Mouse (Mus musculus): ENCODE measurements at regions not wholly inside any gene's neighbourhood (a gene's known extent, or its start where the extent isn't known, plus 50 kb on each side); places are given as distances from the start of the nearest gene placed in this dataset.

GRCm38 (mm10) chr19:26339120-26339519 lies 265.7 kb upstream of the Smarca2 start:
- no peak overlapping the region for H3K27ac ChIP-seq (ENCODE audit: low read depth, low read length)
- H3K4me1 ChIP-seq (replicated peaks; ENCODE audit: control insufficient read depth, insufficient read depth, low read length): no peaks in the 10 kb centered on the region
- no peak overlapping the region for H3K4me3 ChIP-seq (ENCODE audit: low read depth, low read length)
- no peak overlapping the region for H3K4me2 ChIP-seq (ENCODE audit: low read depth, low read length, severe bottlenecking)
- 77% methylated on average over 4 of the region's 4 CpGs for WGBS
- no peaks in the 10 kb centered on the region for H3K9me3 ChIP-seq (ENCODE audit: control insufficient read depth, low read length)
- no peaks in the 10 kb centered on the region for H3K36me3 ChIP-seq (ENCODE audit: control insufficient read depth, insufficient read depth, low read length)
- no peak for DNase-seq (ENCODE audit: low spot score)
- H3K9ac ChIP-seq (ENCODE audit: low read length): no peak overlapping the region
- no peak for ATAC-seq (replicated peaks; ENCODE audit: low FRiP score)
- no peaks in the 10 kb centered on the region for H3K27me3 ChIP-seq (ENCODE audit: control insufficient read depth, insufficient read depth, low read length)

GRCm38 (mm10) chr19:26340155-26340554 lies 264.7 kb upstream of the Smarca2 start:
- Histone ChIP-seq H3K36me3 (ENCODE audit: control insufficient read depth, insufficient read depth, low read length) (no peaks in the 10 kb centered on the region), H3K4me2 (ENCODE audit: low read depth, low read length, severe bottlenecking) (no peak overlapping the region), H3K27me3 (ENCODE audit: control insufficient read depth, insufficient read depth, low read length) (no peaks in the 10 kb centered on the region), H3K27ac (ENCODE audit: low read depth, low read length) (no peak overlapping the region), H3K4me3 (ENCODE audit: low read depth, low read length) (no peak overlapping the region), H3K4me1 (replicated peaks; ENCODE audit: control insufficient read depth, insufficient read depth, low read length) (no peaks in the 10 kb centered on the region), H3K9me3 (ENCODE audit: control insufficient read depth, low read length) (no peaks in the 10 kb centered on the region), H3K9ac (ENCODE audit: low read length) (no peak overlapping the region)
- no peak for DNase-seq (ENCODE audit: low spot score)
- 39% methylated on average over 3 of the region's 3 CpGs for WGBS
- ATAC-seq (replicated peaks; ENCODE audit: low FRiP score): no peak

- no peak overlapping the region for H3K9ac ChIP-seq (ENCODE audit: low read length)
- H3K4me1 ChIP-seq (replicated peaks; ENCODE audit: control insufficient read depth, insufficient read depth, low read length): no peaks in the 10 kb centered on the region
- H3K4me3 ChIP-seq (ENCODE audit: low read depth, low read length): no peak overlapping the region
- no peak overlapping the region for H3K4me2 ChIP-seq (ENCODE audit: low read depth, low read length, severe bottlenecking)
- H3K27me3 ChIP-seq (ENCODE audit: control insufficient read depth, insufficient read depth, low read length): no peaks in the 10 kb centered on the region
- H3K27ac ChIP-seq (ENCODE audit: low read depth, low read length): no peak overlapping the region
- WGBS: 90% methylated on average over 7 of the region's 7 CpGs
- no peaks in the 10 kb centered on the region for H3K9me3 ChIP-seq (ENCODE audit: control insufficient read depth, low read length)
- no peak for DNase-seq (ENCODE audit: low spot score)
- H3K36me3 ChIP-seq (ENCODE audit: control insufficient read depth, insufficient read depth, low read length): no peaks in the 10 kb centered on the region
- no peak for ATAC-seq (replicated peaks; ENCODE audit: low FRiP score)
Measured at GRCm38 (mm10) chr19:26355054-26355453, 249.8 kb upstream of the Smarca2 start.

- Histone ChIP-seq H3K9me3 (ENCODE audit: control insufficient read depth, low read length) (no peaks in the 10 kb centered on the region), H3K4me2 (ENCODE audit: low read depth, low read length, severe bottlenecking) (no peak overlapping the region), H3K27me3 (ENCODE audit: control insufficient read depth, insufficient read depth, low read length) (no peaks in the 10 kb centered on the region), H3K9ac (ENCODE audit: low read length) (no peak overlapping the region), H3K27ac (ENCODE audit: low read depth, low read length) (no peak overlapping the region), H3K4me1 (replicated peaks; ENCODE audit: control insufficient read depth, insufficient read depth, low read length) (no peaks in the 10 kb centered on the region), H3K36me3 (ENCODE audit: control insufficient read depth, insufficient read depth, low read length) (no peaks in the 10 kb centered on the region), H3K4me3 (ENCODE audit: low read depth, low read length) (no peak overlapping the region)
- DNase-seq (ENCODE audit: low spot score): no peak
- ATAC-seq (replicated peaks; ENCODE audit: low FRiP score): no peak
- 93% methylated on average over 4 of the region's 4 CpGs for WGBS
Measured at GRCm38 (mm10) chr19:26383961-26384381, 220.9 kb upstream of the Smarca2 start.

GRCm38 (mm10) chr19:26386075-26386474 lies 218.8 kb upstream of the Smarca2 start:
- Histone ChIP-seq H3K27me3 (ENCODE audit: control insufficient read depth, insufficient read depth, low read length) (no peaks in the 10 kb centered on the region), H3K27ac (ENCODE audit: low read depth, low read length) (no peak overlapping the region), H3K4me2 (ENCODE audit: low read depth, low read length, severe bottlenecking) (no peak overlapping the region), H3K9ac (ENCODE audit: low read length) (no peak overlapping the region), H3K4me1 (replicated peaks; ENCODE audit: control insufficient read depth, insufficient read depth, low read length) (no peaks in the 10 kb centered on the region), H3K9me3 (ENCODE audit: control insufficient read depth, low read length) (no peaks in the 10 kb centered on the region), H3K36me3 (ENCODE audit: control insufficient read depth, insufficient read depth, low read length) (no peaks in the 10 kb centered on the region), H3K4me3 (ENCODE audit: low read depth, low read length) (no peak overlapping the region)
- no peak for ATAC-seq (replicated peaks; ENCODE audit: low FRiP score)
- DNase-seq (ENCODE audit: low spot score): no peak

- 84% methylated on average over 2 of the region's 2 CpGs for WGBS
- Histone ChIP-seq H3K4me1 (replicated peaks; ENCODE audit: control insufficient read depth, insufficient read depth, low read length) (no peaks in the 10 kb centered on the region), H3K36me3 (ENCODE audit: control insufficient read depth, insufficient read depth, low read length) (no peaks in the 10 kb centered on the region), H3K9ac (ENCODE audit: low read length) (no peak overlapping the region), H3K27me3 (ENCODE audit: control insufficient read depth, insufficient read depth, low read length) (no peaks in the 10 kb centered on the region), H3K27ac (ENCODE audit: low read depth, low read length) (no peak overlapping the region), H3K4me3 (ENCODE audit: low read depth, low read length) (no peak overlapping the region), H3K4me2 (ENCODE audit: low read depth, low read length, severe bottlenecking) (no peak overlapping the region), H3K9me3 (ENCODE audit: control insufficient read depth, low read length) (no peaks in the 10 kb centered on the region)
- ATAC-seq (replicated peaks; ENCODE audit: low FRiP score) (no peak), DNase-seq (ENCODE audit: low spot score) (no peak)
Measured at GRCm38 (mm10) chr19:26412684-26413083, 192.2 kb upstream of the Smarca2 start.

GRCm38 (mm10) chr19:26414476-26415024 lies 190.3 kb upstream of the Smarca2 start:
- Histone ChIP-seq H3K27me3 (ENCODE audit: control insufficient read depth, insufficient read depth, low read length) (no peaks in the 10 kb centered on the region), H3K27ac (ENCODE audit: low read depth, low read length) (no peak overlapping the region), H3K4me3 (ENCODE audit: low read depth, low read length) (no peak overlapping the region), H3K36me3 (ENCODE audit: control insufficient read depth, insufficient read depth, low read length) (no peaks in the 10 kb centered on the region), H3K9me3 (ENCODE audit: control insufficient read depth, low read length) (no peaks in the 10 kb centered on the region), H3K4me2 (ENCODE audit: low read depth, low read length, severe bottlenecking) (no peak overlapping the region), H3K4me1 (replicated peaks; ENCODE audit: control insufficient read depth, insufficient read depth, low read length) (no peaks in the 10 kb centered on the region), H3K9ac (ENCODE audit: low read length) (no peak overlapping the region)
- no peak for DNase-seq (ENCODE audit: low spot score)
- WGBS: 89% methylated on average over 6 of the region's 6 CpGs
- ATAC-seq (replicated peaks; ENCODE audit: low FRiP score): no peak

GRCm38 (mm10) chr19:26419781-26420180 lies 185.1 kb upstream of the Smarca2 start:
- ATAC-seq (replicated peaks; ENCODE audit: low FRiP score): no peak

GRCm38 (mm10) chr19:26439163-26439562 lies 165.7 kb upstream of the Smarca2 start:
- Histone ChIP-seq H3K9me3 (ENCODE audit: control insufficient read depth, low read length) (no peaks in the 10 kb centered on the region), H3K36me3 (ENCODE audit: control insufficient read depth, insufficient read depth, low read length) (no peaks in the 10 kb centered on the region), H3K4me3 (ENCODE audit: low read depth, low read length) (no peak overlapping the region), H3K27me3 (ENCODE audit: control insufficient read depth, insufficient read depth, low read length) (no peaks in the 10 kb centered on the region), H3K27ac (ENCODE audit: low read depth, low read length) (no peak overlapping the region), H3K4me2 (ENCODE audit: low read depth, low read length, severe bottlenecking) (no peak overlapping the region), H3K9ac (ENCODE audit: low read length) (no peak overlapping the region), H3K4me1 (replicated peaks; ENCODE audit: control insufficient read depth, insufficient read depth, low read length) (no peaks in the 10 kb centered on the region)
- ATAC-seq (replicated peaks; ENCODE audit: low FRiP score): no peak
- DNase-seq (ENCODE audit: low spot score): no peak
- 86% methylated on average over 2 of the region's 2 CpGs for WGBS

More at GRCm38 (mm10) chr19:26419781-26420180, 185.1 kb upstream of the Smarca2 start:
- Histone ChIP-seq H3K27me3 (ENCODE audit: control insufficient read depth, insufficient read depth, low read length) (no peaks in the 10 kb centered on the region), H3K27ac (ENCODE audit: low read depth, low read length) (no peak overlapping the region), H3K9ac (ENCODE audit: low read length) (no peak overlapping the region), H3K4me1 (replicated peaks; ENCODE audit: control insufficient read depth, insufficient read depth, low read length) (no peaks in the 10 kb centered on the region), H3K4me2 (ENCODE audit: low read depth, low read length, severe bottlenecking) (no peak overlapping the region), H3K36me3 (ENCODE audit: control insufficient read depth, insufficient read depth, low read length) (no peaks in the 10 kb centered on the region), H3K4me3 (ENCODE audit: low read depth, low read length) (no peak overlapping the region), H3K9me3 (ENCODE audit: control insufficient read depth, low read length) (no peaks in the 10 kb centered on the region)
- 85% methylated on average over 2 of the region's 2 CpGs for WGBS
- DNase-seq (ENCODE audit: low spot score): no peak

Data from forebrain, embryonic 11.5 days (tissue).